Mouse (Mus musculus) left cerebral cortex, adult 18-20 months (tissue): ENCODE results near the gene Gng2. TPM values are rescaled to one million over a fixed set of nuclear protein-coding genes. Genes with fewer than 3 reads are reported as not detected.
"Not testable (repeated sequence)": the region's sequence is repeated elsewhere in the genome, so short reads cannot be mapped to it uniquely, and the experiment has no call there.

Source experiments
- DNase-seq, 2 experiments: peaks; one replicate each; pipeline ENCODE4 v3.0.0; 2021 to 2022; ENCODE audit warnings: low spot score in 2 of 2, mixed read lengths in 1 of 2
- total RNA-seq, 2 experiments: library from RNA; stranded (reverse); gene quantifications; 2 replicates each; pipeline ENCODE4 v1.2.3; 2021

Gene Gng2
- total RNA-seq, 2 experiments from 2014 or later: 202 to 212 TPM

DNA sequence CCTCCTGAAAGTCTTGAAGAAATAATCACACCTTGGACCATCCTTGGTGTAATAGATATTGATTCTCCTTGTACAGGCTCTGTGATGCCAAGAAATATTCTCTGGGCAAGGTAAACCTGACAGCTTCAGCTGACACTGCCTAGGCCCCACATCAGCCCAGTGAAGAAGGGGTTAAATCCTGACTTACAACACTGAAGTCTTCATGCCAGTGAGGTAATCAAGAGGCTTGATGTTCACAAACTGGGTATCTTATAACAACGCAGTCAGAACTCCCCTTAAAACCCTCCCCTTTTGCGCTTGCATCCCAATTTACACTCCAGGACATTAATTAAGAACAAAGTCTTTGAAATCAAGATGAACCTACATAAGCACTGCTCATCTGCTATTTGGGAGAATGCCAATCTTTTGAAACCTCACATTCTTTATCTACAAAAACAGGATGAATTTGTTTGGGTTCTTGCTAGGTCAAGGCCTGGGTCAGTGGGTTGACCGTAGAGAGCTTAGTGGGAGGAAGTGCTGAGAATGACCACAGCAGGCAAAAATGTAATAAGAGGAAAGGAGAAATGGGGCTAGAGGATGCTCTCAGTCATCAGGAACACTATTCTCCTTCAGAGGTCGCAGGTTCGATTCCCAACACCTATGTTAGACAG lies 110.0 kb downstream of the Gng2 start:
- no peak for DNase-seq

DNA sequence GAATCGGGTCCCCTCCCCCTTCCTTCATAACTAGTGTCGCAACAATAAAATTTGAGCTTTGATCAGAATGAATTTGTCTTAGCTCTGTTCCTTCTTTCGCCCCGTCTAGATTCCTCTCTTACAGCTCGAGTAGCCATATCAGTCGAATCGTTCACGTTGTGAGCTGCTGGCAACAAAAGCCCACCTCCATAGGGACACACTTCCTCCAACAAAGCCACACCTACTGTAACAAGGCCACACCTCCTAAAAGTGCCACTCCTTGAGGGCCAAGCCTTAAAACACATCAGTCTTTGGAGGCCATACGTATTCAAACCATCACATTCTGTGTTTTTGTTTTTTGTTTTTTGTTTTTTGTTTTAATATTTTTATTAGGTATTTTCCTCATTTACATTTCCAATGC lies 112.3 kb downstream of the Gng2 start:
- DNase-seq: not testable (repeated sequence)

DNA sequence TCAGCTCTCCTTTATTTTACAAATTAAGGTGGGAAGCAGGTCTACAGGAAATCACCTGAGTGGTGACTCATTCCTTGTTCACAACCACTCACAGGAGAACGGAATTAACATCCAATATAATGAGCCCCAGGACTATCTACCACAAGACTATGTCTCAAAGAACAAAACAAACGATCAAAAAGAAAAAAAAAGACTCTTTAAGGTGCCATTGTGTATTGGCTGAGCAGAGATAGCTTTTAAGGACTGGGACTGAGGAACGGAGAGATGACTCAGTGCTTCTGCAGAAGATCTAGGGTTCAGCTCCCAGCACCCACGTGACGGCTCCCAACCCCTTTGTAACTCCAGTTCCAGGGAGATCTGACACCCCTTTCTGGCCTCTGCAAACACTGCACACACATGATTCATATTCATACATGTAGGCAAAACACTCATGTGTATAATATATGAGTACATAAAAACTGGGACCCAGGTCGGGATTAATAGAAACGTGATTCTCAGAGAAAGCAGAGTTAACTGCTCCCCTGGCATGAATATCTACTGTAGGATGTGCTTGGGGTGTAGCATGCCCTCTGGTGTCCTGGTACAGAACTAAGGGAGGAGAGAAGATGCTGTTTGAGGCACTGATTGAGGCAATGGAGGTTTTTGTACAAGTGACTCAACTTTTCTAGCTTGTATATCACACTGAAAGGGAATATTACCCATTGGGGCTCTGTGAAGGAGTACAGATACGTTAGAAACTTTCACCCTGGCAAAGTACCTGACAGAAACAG lies 115.9 kb downstream of the Gng2 start:
- no peak for DNase-seq

DNA sequence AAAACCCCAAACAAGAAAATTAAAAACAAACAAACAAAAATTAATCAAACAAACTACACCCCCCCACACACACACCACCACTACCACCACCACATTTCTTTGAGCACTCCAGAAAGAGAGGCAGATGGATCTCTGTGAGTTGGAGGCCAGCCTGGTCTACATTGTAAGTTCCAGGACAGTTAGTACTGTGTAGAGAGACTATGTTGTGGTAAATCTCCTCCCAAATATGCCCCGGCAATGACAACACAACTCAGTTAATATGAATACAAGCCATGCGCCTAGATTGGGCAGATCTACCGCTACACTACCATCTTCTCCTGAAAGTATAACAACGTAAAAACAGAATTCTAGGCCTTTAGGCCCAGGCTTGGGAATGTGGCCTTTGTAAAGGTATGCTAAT lies 117.1 kb downstream of the Gng2 start:
- DNase-seq: no peak

DNA sequence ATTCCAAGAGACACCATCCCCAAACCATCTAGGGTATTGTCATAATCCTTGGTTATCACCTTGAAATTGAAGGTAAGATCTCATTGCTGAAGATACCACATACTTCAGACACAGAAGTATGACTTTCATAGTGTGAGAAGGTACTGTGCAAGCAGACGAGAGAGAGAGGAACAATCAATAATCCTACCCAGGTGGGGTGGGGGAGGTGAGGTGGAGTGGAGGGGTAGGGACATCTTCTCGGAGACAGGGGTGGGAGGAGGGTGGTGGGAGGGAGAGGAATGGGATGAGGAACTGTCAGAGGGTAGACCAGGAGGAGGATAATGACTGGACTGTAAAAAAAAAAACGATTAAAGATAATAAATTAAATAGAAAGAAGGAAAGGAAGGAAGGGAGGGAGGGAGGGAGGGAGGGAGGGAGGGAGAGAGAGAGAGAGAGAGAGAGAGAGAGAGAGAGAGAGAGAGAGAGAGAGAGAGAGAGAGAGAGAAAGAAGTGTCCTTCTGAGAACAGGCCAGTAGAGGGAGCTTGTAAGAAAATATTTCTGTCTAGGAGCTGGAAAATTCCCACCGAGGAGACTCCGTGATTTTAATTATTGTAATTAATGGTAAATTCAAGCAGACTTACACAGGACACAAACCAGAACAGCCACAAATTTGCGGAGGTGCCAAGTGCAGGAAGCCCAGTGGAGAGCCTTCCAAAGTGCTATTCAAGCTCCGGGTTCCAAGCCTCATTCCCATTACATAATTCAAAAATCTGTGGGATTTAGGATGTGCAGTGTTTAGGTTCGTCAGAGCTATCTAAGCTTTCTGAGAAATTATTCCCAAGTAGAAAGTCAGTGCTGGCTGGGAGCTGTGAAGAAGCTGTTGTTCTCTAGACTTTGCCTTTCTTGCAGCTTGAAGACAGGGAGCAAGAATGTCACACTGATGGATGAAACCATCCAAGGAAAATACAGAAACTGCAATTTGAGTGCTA lies 118.3 kb downstream of the Gng2 start:
- DNase-seq: peak; percentile 40 to 41

DNA sequence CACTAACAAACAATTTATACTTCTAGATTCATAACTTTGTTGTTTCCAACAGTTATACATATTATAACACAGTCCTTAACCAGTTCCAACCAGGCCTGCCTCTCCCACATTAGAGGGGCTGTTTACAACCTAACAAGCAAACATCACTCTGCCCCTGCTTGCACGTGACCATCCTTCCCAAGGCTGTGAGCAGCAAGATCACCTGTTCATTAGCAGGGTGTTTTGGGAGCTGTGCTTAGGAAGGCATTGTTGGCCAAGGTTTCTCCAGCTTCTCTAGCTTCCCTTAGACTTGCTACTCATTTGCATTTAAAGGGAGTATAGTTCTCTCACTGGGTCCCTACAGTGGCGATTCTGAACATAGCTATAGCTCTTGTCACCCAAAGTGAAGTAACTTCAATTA lies 119.1 kb downstream of the Gng2 start:
- DNase-seq: no peak

DNA sequence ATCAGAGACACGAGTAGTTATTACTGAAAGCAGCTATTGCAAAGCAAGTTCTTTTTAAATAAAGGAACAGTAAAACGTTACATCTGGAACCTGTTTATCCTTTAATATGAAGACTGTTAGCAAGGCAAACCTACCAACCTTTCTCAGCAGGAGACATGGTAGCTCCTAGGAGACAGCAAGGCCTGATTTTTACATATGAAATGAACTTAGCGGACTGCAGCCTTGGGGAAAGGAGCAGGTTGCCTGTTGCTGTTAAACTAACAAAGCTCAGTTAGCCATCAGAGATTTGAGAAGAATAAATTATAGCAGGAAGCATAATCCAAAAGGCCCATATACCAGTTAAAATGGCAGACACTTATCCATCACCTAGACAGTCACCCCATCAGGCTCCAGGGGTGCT lies 124.0 kb downstream of the Gng2 start:
- DNase-seq: no peak

DNA sequence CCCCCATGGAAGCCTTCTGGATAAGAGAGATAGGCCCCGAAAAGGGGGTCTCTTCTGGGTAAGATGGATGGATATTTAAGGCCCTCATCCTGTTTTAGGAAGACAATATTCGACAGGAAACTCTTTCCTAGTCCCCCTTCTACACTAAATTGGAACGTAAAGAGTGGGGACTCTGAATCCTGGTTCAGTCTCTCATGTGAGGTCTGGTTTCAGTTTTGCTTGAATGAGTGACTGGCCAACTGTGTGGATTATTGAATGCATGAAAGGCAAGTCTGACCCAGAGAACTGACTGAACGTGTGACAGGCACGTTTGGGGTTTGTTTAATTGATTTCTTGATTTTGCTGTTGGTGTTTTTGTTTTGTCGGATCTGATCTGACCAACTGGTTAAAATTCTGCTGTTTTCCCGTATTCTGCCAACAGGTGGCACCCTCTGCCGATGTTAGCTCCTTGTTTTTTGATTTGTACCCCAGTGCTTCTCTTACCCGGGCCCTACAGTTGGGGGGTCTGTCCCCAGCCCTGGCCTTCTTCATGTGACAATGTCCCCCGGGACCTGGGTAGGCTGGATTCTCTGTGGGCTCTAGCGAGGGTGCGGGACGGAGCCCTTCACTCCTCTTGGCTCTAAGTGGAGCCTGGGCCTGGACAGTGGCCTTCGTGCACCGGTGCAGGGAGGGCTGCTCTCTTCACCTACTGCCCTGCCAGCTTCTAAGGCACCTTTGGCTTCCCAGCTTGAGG lies 137.7 kb downstream of the Gng2 start:
- DNase-seq: peak; percentile 79 to 82

DNA sequence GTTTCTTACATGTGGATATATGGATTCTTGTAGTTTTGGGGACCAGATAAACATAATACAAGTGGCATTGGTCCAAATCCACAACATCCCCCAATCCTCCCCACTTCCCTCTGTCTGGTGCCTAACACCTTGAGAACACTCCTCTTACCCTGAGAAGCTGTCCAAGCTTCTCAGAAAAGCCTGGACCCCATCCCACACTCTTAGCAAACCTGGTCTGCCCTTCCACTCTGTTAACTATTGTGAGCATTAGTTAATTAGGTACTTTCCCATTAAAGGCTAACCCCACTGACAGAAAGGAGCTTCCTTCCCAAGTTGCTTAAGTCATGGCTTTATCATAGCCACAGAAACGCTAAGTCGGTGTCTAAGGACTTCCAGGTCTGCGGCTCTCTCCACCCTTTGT lies 141.1 kb downstream of the Gng2 start:
- no peak for DNase-seq

DNA sequence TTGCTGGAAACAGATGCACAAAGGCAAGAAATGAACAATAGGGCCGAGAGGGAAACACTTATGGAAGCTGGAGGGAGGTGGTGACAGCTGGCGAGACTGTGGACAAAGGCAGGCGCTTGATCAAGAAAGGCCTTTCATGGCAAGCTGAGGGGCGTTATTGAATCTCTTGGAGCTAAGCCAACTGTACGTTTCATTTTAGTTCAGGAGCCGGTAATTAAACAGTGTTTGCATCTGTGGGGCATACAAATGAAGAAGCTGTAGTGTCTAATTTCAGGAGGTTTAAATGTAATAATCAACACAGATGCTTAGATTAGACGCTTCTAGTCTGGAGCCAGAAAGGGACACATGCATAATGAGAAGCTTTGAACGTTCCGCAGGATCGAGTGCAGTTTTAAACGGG lies 151.9 kb downstream of the Gng2 start:
- DNase-seq: no peak

DNA sequence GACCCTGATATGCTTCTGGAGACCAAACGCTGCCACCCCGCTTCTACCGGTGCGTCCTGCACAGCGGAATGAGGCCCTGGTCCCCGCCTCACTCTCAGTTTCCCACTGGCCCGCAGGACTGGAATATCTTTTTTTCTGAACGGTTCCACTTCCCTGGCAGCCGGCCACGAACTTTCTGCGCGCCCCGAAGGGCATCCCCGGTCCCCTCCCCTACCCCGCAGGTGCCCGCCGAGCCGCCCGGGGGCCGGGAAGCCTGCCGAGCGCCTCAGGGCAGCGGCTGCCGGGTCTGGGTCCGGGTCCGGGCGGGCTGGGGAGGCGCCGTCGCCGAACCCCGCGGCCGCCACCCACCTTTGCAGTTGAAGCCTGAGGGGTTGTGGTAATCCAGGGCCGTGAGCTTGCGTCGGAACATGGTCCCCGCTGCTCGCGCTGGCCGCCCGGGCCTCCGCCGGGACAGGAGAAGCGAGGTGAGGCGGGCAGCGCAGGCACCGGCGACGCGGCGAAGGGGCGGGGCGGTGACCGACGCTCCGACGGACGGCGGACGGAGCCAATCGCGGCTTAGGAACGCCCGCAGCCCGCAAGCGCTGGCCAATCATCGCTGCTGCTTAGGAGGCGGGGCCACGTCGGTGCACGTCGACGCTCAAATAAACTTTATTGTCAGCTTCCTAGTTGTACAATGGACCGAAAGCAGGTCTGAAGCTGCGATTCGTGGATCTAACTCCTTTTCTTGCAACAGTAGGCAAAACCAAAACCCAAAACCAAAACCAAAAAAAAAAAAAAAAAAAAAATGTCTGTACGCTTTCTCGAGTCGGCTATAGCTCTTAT lies 153.9 kb downstream of the Gng2 start, which contains the start of gene Rtraf:
TSS of gene Rtraf (minus strand) at position 504 of the 822 bp plus-strand sequence.
- DNase-seq: peak; percentile 92 to 94

Other genes starting within 250 kb of the Gng2 start
- gene Nid2, start 226.4 kb downstream of the Gng2 start, total RNA-seq: 1 to 10 TPM; 1.8 to 2.1 TPM
- gene Rtraf, start 153.8 kb downstream of the Gng2 start, total RNA-seq: 10 to 100 TPM; 43.5 to 45.1 TPM
- 1 to 10 TPM; 4.1 to 4.3 TPM for gene Saysd1, start 160.9 kb upstream of the Gng2 start, total RNA-seq
- under 1 TPM; 0.21 to 0.37 TPM for gene Kcnk5, start 204.2 kb upstream of the Gng2 start, total RNA-seq